Mouse (Mus musculus) MEL (cell line): ENCODE data around the gene Gcdh.

Experiments
- CTCF ChIP-seq, 3 experiments: IDR thresholded peaks in 2 of 3; conservative IDR thresholded peaks in 1 of 3; 2 replicates each; pipeline ENCODE4 v1.5.1; 2011 to 2012; ENCODE audit warnings: low read length in 3 of 3, low read depth in 2 of 3, mild to moderate bottlenecking in 2 of 3, improper control_type of control experiment in 1 of 3, inconsistent platforms in 1 of 3, mixed read lengths in 1 of 3, moderate library complexity in 1 of 3; ENCODE audit not compliant: control insufficient read depth in 1 of 3, insufficient read depth in 1 of 3, poor library complexity in 1 of 3, severe bottlenecking in 1 of 3
- GATA1 ChIP-seq: IDR thresholded peaks from 2 replicates; pipeline ENCODE4 v1.6.1; 2011; ENCODE audit warnings: low read depth, low read length, improper control_type of control experiment
- MAZ ChIP-seq: IDR thresholded peaks from 2 replicates; pipeline ENCODE4 v1.6.1; 2012; ENCODE audit warnings: low read depth, mild to moderate bottlenecking, inconsistent platforms, low read length, improper control_type of control experiment
- MEF2A ChIP-seq: IDR thresholded peaks from 2 replicates; pipeline ENCODE4 v1.6.1; 2014; ENCODE audit warnings: low read depth, mild to moderate bottlenecking, inconsistent platforms, low read length, improper control_type of control experiment; ENCODE audit not compliant: poor library complexity, insufficient replicate concordance, severe bottlenecking; ENCODE audit errors: extremely low read depth
- NRF1 ChIP-seq: IDR thresholded peaks from 2 replicates; pipeline ENCODE4 v1.6.1; 2014; ENCODE audit warnings: low read depth, mild to moderate bottlenecking, inconsistent platforms, low read length, improper control_type of control experiment, moderate library complexity; ENCODE audit not compliant: poor library complexity, insufficient read depth, severe bottlenecking
- POLR2A ChIP-seq, 2 experiments: IDR thresholded peaks; 2 replicates each; pipeline ENCODE4 v1.6.1; 2011 to 2012; ENCODE audit warnings: low read length in 2 of 2, mild to moderate bottlenecking in 2 of 2, control low read depth in 1 of 2, improper control_type of control experiment in 1 of 2, low read depth in 1 of 2, moderate library complexity in 1 of 2; ENCODE audit not compliant: control insufficient read depth in 1 of 2, insufficient read depth in 1 of 2, poor library complexity in 1 of 2
- POLR2AphosphoS2 ChIP-seq: IDR thresholded peaks from 2 replicates; pipeline ENCODE4 v1.6.1; 2011; ENCODE audit warnings: low read length, improper control_type of control experiment
- POLR2AphosphoS5 ChIP-seq: IDR thresholded peaks from 2 replicates; pipeline ENCODE4 v1.6.1; 2012; ENCODE audit warnings: low read depth, borderline replicate concordance, mild to moderate bottlenecking, inconsistent platforms, low read length, moderate library complexity, mixed read lengths
- RAD21 ChIP-seq: IDR thresholded peaks from 2 replicates; pipeline ENCODE4 v1.6.1; 2011; ENCODE audit warnings: mild to moderate bottlenecking, low read depth, low read length, improper control_type of control experiment
- TBP ChIP-seq: IDR thresholded peaks from 2 replicates; pipeline ENCODE4 v1.8.0; 2011; ENCODE audit warnings: low read depth, low read length, improper control_type of control experiment
- TCF12 ChIP-seq: IDR thresholded peaks from 2 replicates; pipeline ENCODE4 v1.6.1; 2014; ENCODE audit warnings: low read depth, mild to moderate bottlenecking, inconsistent platforms, low read length, improper control_type of control experiment, moderate library complexity
- UBTF ChIP-seq: IDR thresholded peaks from 2 replicates; pipeline ENCODE4 v1.6.1; 2012; ENCODE audit warnings: low read depth, mild to moderate bottlenecking, inconsistent platforms, low read length, improper control_type of control experiment, moderate library complexity, borderline replicate concordance; ENCODE audit not compliant: insufficient read depth
- ZC3H11A ChIP-seq: IDR thresholded peaks from 2 replicates; pipeline ENCODE4 v1.6.1; 2012; ENCODE audit warnings: low read depth, mild to moderate bottlenecking, inconsistent platforms, low read length, improper control_type of control experiment

GRCm38 (mm10) chr8:84877297-84878035 lies 16.3 kb downstream of the Gcdh start:
- TF ChIP-seq NRF1 (no peak), POLR2A (IDR thresholded peaks at IDR 0.05; ENCODE audit: control insufficient read depth in 1 of 2, insufficient read depth in 1 of 2, low read depth in 1 of 2, low read length in 2 of 2, poor library complexity in 1 of 2) (no peak), MAZ (no peak), TCF12 (no peak), CTCF (IDR thresholded peaks at IDR 0.05 in 2 of 3, conservative IDR thresholded peaks at IDR 0.05 in 1 of 3; ENCODE audit: control insufficient read depth in 1 of 3, insufficient read depth in 1 of 3, low read depth in 2 of 3, low read length in 3 of 3, poor library complexity in 1 of 3, severe bottlenecking in 1 of 3) (no peak), MEF2A (no peak), ZC3H11A (no peak), GATA1 (no peak), UBTF (no peak), POLR2AphosphoS5 (no peak), TBP (no peak), POLR2AphosphoS2 (no peak), RAD21 (no peak)
